Mouse (Mus musculus) limb, embryonic 11.5 days (tissue): Measurements from ENCODE around the gene Pld1. TPM values are rescaled to one million over a fixed set of nuclear protein-coding genes. Genes with fewer than 3 reads are reported as not detected.

Experiments
- ATAC-seq: fragments of 200-750 bp; cut with Nextera tagmentation; 2 replicates; pipeline ENCODE4 v1.8.0; 2017; ENCODE audit warnings: low read depth; ENCODE audit not compliant: insufficient number of reproducible peaks, low FRiP score, low TSS enrichment
- DNase-seq: peaks from one replicate; pipeline ENCODE4 v3.0.0-alpha.2; 2015; ENCODE audit warnings: low spot score
- H3K27ac ChIP-seq: fragments of 300-500 bp; sonication (generic); replicated peaks from 2 replicates; pipeline ENCODE4 v1.5.1; 2014; ENCODE audit warnings: low read depth, mild to moderate bottlenecking, low read length
- H3K27me3 ChIP-seq: fragments of 300-500 bp; sonication (generic); 2 replicates; pipeline ENCODE4 v1.6.1; 2014; ENCODE audit warnings: mild to moderate bottlenecking, low read length, mixed read lengths; ENCODE audit not compliant: control insufficient read depth, insufficient read depth
- H3K36me3 ChIP-seq: fragments of 300-500 bp; sonication (generic); 2 replicates; pipeline ENCODE4 v1.6.1; 2014; ENCODE audit warnings: mild to moderate bottlenecking, low read length, moderate library complexity, mixed read lengths; ENCODE audit not compliant: control insufficient read depth, insufficient read depth
- H3K4me1 ChIP-seq: fragments of 300-500 bp; sonication (generic); 2 replicates; pipeline ENCODE4 v1.6.1; 2014; ENCODE audit warnings: low read length, mixed read lengths; ENCODE audit not compliant: control insufficient read depth, insufficient read depth
- H3K4me2 ChIP-seq: fragments of 300-500 bp; sonication (generic); 2 replicates; pipeline ENCODE4 v1.6.1; 2014; ENCODE audit warnings: low read depth, mild to moderate bottlenecking, moderate library complexity; ENCODE audit not compliant: severe bottlenecking
- H3K4me3 ChIP-seq: fragments of 300-500 bp; sonication (generic); 2 replicates; pipeline ENCODE4 v1.5.1; 2014; ENCODE audit warnings: low read depth, low read length
- H3K9ac ChIP-seq: fragments of 300-500 bp; sonication (generic); 2 replicates; pipeline ENCODE4 v1.6.1; 2014; ENCODE audit warnings: mild to moderate bottlenecking, low read length
- H3K9me3 ChIP-seq: fragments of 300-500 bp; sonication (generic); 2 replicates; pipeline ENCODE4 v1.6.1; 2016; ENCODE audit warnings: low read length; ENCODE audit not compliant: control insufficient read depth
- WGBS: fragments of 180-500 bp; shearing (Covaris S2); extraction: QIAGEN DNeasy Blood & Tissue Kit; methylation state at CpG from one replicate; pipeline ENCODE4 v1.1.7; 2014; 5-methylcytosine and 5-hydroxymethylcytosine counted together
- polyA plus RNA-seq: library from polyadenylated mRNA; unstranded; fragments of >200 nt; fragmentation: Nextera tagmentation; extraction: Ambion mirVana; gene quantifications from 2 replicates; pipeline ENCODE4 v1.2.1, GENCODE M21; 2014

The Pld1 gene
- polyA plus RNA-seq, 1 experiment from 2014 or later, result 1.7 TPM

DNA sequence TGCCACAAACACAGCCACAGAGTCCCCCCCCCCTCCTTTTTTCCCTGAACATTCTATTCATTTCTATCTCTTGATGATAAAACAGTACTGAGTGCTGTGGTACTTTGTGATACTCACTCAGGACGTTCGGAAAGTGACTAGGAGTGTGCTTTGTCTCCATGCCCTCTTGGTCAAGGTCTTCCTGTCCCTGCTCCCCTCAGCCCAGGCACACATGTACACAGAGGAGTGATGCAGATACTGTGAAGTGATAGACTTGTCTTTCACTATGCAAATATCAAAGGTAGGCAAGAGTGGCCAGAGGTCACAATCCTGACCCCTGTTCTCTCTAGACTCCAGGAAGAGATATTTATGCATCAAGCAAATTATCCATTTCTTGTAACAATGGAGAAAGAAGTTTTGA lies 31.2 kb upstream of the Pld1 start:
- no peaks in the 10 kb centered on the region for H3K27me3 ChIP-seq
- no peak for DNase-seq
- 78% methylated on average over 2 of the region's 2 CpGs for WGBS
- H3K36me3 ChIP-seq, result no peaks in the 10 kb centered on the region
- H3K9ac ChIP-seq, result no peak overlapping the region
- H3K27ac ChIP-seq, result no peak overlapping the region
- no peak for ATAC-seq
- no peaks in the 10 kb centered on the region for H3K9me3 ChIP-seq
- H3K4me1 ChIP-seq, result no peaks in the 10 kb centered on the region
- H3K4me3 ChIP-seq, result no peak overlapping the region
- H3K4me2 ChIP-seq, result no peak overlapping the region

DNA sequence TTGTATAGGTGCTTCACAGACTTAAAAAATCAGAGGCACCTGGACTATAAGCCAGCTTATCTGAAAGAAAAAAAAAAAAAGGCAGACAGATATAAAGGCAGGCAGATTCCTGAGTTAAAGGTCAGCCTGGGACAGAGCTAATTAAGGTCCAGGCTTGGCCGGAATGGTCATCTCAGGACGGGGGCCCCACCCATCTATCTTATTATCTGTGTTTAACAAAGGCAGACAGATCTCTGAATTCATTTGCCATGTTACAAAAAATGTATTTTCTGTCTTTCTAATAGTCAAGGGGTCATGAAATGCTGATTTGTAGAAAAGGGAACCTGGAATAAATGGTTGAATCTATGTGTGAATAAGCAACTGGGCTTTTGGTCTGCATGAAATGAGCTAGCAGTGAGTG lies 30.2 kb upstream of the Pld1 start:
- Histone ChIP-seq H3K27ac (no peak overlapping the region), H3K36me3 (no peaks in the 10 kb centered on the region), H3K9ac (no peak overlapping the region), H3K4me2 (no peak overlapping the region), H3K4me3 (no peak overlapping the region), H3K4me1 (no peaks in the 10 kb centered on the region), H3K27me3 (no peaks in the 10 kb centered on the region), H3K9me3 (no peaks in the 10 kb centered on the region)
- WGBS, result 73% methylated on average over 2 of the region's 2 CpGs
- ATAC-seq (no peak), DNase-seq (no peak)

DNA sequence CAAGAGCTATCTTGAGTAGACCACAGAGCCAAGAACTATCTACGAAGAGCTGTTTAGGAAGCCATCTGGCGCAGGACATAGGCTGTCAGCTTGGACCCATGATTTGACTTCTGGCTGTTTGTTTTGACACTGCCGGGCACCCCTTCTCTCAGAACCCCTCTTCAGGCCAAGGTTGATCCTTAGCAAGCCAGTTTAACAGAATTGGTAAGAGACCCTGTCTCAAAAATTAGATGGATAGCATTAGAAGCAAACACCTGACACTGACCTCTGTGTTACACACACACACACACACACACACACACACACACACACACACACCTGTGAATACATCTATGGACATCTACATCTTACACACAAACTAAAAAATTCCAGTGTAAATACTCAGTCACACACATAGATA lies 29.5 kb upstream of the Pld1 start:
- H3K9ac ChIP-seq, result no peak overlapping the region
- H3K27ac ChIP-seq, result no peak overlapping the region
- no peak for ATAC-seq
- no peak for DNase-seq
- no peaks in the 10 kb centered on the region for H3K36me3 ChIP-seq
- H3K9me3 ChIP-seq, result no peaks in the 10 kb centered on the region
- no peaks in the 10 kb centered on the region for H3K27me3 ChIP-seq
- WGBS, result 96% methylated on average over 3 of the region's 3 CpGs
- H3K4me1 ChIP-seq, result no peaks in the 10 kb centered on the region
- no peak overlapping the region for H3K4me3 ChIP-seq
- no peak overlapping the region for H3K4me2 ChIP-seq

DNA sequence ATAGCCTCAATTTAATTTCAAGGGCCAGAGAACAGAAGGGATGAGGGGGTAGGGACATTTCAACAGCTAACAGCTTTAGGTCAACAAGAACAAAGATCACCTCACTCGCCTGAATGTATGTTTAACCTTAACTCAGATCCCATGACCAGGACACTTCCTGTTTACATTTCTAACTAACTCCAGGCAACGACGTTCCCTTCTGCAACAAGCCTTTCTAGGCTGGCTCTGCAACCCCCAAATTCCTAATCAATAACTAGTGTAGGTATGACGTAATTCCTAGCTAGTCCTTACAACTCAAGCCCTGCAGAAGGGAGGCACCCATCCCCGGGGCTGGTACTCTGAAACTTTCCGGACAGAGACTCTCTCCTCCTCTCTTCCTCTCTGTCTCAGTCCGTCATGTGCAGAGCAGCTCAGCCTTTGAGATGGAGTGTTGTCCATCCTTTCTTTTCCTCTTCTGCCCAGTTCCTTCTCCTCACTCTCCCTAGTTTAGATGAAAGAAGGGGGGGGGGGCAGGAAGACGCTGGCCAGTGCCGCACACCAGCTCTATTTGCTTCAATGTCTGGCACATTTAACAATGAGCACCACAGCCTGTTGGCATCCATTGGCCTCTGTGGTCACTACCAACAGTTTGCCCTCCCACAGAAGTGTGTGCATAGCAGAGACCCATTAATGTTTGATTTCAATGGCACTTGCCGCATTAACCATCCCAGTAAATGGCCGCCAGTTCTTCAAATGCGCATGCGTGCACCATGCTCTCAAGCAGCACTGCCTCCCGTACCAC lies 19.6 kb upstream of the Pld1 start:
- DNase-seq, result no peak
- no peak for ATAC-seq
- Histone ChIP-seq H3K9ac (no peak overlapping the region), H3K4me1 (no peaks in the 10 kb centered on the region), H3K4me3 (no peak overlapping the region), H3K36me3 (no peaks in the 10 kb centered on the region), H3K27ac (no peak overlapping the region), H3K4me2 (no peak overlapping the region), H3K27me3 (no peaks in the 10 kb centered on the region), H3K9me3 (no peaks in the 10 kb centered on the region; the same call in 1 of the 2 replicates)
- 88% methylated on average over 14 of the region's 14 CpGs for WGBS

DNA sequence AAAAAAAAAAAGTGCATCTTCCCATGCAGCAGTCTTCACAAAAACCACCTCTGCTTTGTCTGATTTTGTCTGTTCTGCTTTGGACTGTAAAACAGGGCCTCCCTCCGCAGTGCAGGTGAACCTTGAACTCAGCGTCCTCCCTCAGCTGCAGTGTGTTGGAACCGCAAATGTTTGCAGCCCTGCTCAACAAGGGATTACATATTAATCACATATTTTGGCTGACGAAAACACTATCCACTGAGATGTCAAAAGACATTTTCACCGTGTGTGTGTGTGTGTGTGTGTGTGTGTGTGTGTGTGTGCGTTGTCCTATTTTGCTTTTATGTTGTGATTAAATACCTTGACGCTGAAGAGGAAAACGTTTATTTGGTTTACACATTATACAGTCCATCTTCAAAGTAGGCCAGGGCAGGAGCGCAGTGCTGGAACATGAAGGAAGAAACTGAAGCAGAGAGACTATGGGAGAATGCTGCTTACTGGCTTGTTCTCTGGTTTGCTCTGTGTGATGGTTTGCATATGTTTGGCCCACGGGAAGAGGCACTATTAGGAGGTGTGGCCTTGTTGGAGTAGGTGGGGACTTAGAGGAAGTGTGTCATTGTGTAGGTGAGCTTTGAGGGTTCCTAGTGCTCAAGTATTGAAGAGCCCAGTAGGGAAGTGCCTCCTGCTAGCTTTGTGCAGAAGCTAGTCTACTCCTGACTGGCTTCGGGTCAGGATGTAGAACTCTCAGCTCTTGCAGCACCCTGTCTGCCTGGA lies 17.1 kb upstream of the Pld1 start:
- no peaks in the 10 kb centered on the region for H3K4me1 ChIP-seq
- H3K9me3 ChIP-seq, result no peaks in the 10 kb centered on the region; the same call in 1 of the 2 replicates
- DNase-seq, result no peak
- H3K4me3 ChIP-seq, result no peak overlapping the region
- no peak overlapping the region for H3K4me2 ChIP-seq
- 91% methylated on average over 11 of the region's 11 CpGs for WGBS
- ATAC-seq, result no peak
- no peak overlapping the region for H3K9ac ChIP-seq
- H3K27ac ChIP-seq, result no peak overlapping the region
- no peaks in the 10 kb centered on the region for H3K36me3 ChIP-seq
- no peaks in the 10 kb centered on the region for H3K27me3 ChIP-seq

DNA sequence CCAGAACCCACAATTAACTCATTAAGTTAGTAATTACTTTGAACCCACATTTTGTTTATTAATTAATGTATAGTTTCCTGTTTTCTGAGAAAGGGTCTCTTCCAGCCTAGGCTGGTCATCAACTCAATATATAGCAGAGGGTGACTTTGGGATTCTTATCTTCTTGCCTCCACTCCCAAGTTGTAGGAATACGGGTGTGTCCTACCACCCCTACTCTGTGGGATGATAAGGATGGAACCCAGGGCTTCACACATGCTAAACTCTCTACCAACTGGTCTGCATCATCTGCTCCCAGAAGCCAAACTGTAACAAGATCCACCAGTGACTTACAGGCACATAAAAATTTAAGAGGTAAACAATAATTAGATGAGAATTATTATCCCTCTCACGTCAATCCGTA lies 14.5 kb upstream of the Pld1 start:
- Histone ChIP-seq H3K36me3 (no peaks in the 10 kb centered on the region), H3K27me3 (no peaks in the 10 kb centered on the region), H3K9me3 (no peaks in the 10 kb centered on the region; the same call in 1 of the 2 replicates), H3K27ac (no peak overlapping the region), H3K4me1 (no peaks in the 10 kb centered on the region), H3K4me2 (no peak overlapping the region), H3K4me3 (no peak overlapping the region), H3K9ac (no peak overlapping the region)
- DNase-seq (no peak), ATAC-seq (no peak)
- WGBS, result 79% methylated on average over 3 of the region's 3 CpGs

DNA sequence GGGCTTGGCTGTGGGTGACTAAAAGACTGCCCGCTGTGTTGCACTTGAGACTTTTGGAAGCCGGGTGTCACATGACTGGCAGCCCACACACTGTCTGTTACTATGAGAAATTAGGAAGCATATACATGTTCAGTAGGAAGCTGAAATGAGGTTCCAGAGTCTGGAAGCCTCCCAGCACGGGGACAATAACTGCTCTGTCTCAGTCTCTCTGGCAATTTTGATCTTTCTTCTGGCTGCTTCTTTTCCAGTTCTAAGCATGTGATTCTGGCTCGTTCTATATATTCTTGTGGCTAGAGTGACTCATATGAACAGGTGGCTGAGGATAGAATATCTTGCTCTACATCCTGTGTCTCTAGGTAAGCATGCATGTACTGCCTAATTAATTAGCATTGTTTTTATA lies 9.3 kb upstream of the Pld1 start:
- Histone ChIP-seq H3K27ac (no peak overlapping the region), H3K9ac (no peak overlapping the region), H3K4me3 (no peak overlapping the region), H3K9me3 (no peaks in the 10 kb centered on the region), H3K4me2 (no peak overlapping the region), H3K27me3 (no peaks in the 10 kb centered on the region), H3K4me1 (no peaks in the 10 kb centered on the region), H3K36me3 (no peaks in the 10 kb centered on the region)
- ATAC-seq (no peak), DNase-seq (no peak)
- WGBS, result 86% methylated on average over 4 of the region's 4 CpGs

DNA sequence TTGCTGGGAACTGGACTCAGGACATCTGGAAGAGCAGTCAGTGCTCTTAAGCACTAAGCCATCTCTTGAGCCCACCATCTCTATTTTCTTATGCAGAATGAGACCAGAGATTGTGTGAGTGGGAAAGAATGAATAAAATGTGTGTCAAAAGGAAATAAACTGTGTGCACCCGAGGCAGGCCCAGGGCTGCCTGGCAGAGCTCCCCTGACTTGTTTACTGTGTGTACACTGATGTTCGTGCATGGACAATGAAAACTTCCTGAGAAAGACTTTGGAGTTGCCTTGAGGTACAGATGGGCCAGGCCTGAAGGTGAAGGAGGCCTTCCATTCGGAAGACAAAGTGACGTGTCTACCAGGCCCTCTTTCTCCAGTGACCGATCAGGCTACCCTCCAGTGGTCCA lies 6.1 kb upstream of the Pld1 start:
- DNase-seq, result no peak
- no peaks in the 10 kb centered on the region for H3K36me3 ChIP-seq
- no peak overlapping the region for H3K9ac ChIP-seq
- H3K27me3 ChIP-seq, result no peaks in the 10 kb centered on the region
- H3K4me3 ChIP-seq, result no peak overlapping the region
- no peak overlapping the region for H3K27ac ChIP-seq
- 91% methylated on average over 5 of the region's 5 CpGs for WGBS
- no peaks in the 10 kb centered on the region for H3K9me3 ChIP-seq
- H3K4me2 ChIP-seq, result no peak overlapping the region
- ATAC-seq, result no peak
- H3K4me1 ChIP-seq, result no peaks in the 10 kb centered on the region
